Mouse (Mus musculus) megakaryocyte, embryonic 14.5 days (primary cell): ENCODE measurements around the gene Gpc6. TPM values are rescaled to one million over a fixed set of nuclear protein-coding genes. Genes with fewer than 3 reads are reported as not detected.

Experiments
- H3K27me3 ChIP-seq: replicated peaks from 2 replicates; pipeline ENCODE3; 2012; ENCODE audit warnings: inconsistent platforms
- H3K36me3 ChIP-seq: replicated peaks from 2 replicates; pipeline ENCODE3; 2012; ENCODE audit warnings: low read length, inconsistent platforms, mixed read lengths
- H3K4me1 ChIP-seq: 2 replicates; pipeline ENCODE4 v1.6.1; 2012; ENCODE audit warnings: inconsistent platforms
- H3K4me3 ChIP-seq: replicated peaks from 2 replicates; pipeline ENCODE3; 2012; ENCODE audit warnings: moderate library complexity, mild to moderate bottlenecking, inconsistent platforms
- H3K9me3 ChIP-seq: 2 replicates; pipeline ENCODE4 v1.6.1; 2012; ENCODE audit warnings: inconsistent platforms
- FLI1 ChIP-seq: IDR thresholded peaks from 2 replicates; pipeline ENCODE4 v1.6.1; 2012; ENCODE audit warnings: low read length, inconsistent platforms, mixed read lengths
- GATA1 ChIP-seq: IDR thresholded peaks from 3 replicates; pipeline ENCODE4 v1.6.1; 2012; ENCODE audit warnings: mixed read lengths, low read length, inconsistent platforms, borderline replicate concordance
- polyA plus RNA-seq: library from polyadenylated mRNA; stranded (reverse); fragments of >175 nt; gene quantifications from 2 replicates; pipeline ENCODE4 v1.2.3, GENCODE M21; 2012; ENCODE audit warnings: low replicate concordance; ENCODE audit not compliant: insufficient read depth

Gpc6 gene
- polyA plus RNA-seq, 1 experiment, result not detected

DNA sequence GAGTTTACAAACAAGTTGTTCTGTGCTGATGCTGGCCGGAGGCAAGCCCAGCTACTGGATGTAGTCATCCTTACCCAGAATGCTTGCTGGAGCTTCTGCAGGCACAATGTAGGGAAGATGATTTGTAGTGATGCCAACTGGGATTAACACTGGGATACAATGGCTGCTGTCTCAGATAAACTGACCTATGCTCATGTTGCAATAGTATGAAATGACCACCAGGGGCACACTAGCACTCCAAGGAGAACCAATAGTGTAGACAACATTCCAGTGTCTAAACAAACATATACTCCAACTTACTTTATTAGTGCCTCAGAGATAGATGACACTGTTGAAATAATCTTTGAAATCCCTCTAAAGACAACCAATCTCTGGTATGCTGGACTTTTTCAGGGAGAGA, 206.2 kb downstream of the Gpc6 start:
- Histone ChIP-seq H3K4me3 (no peak overlapping the region), H3K36me3 (no peaks in the 10 kb centered on the region), H3K4me1 (no peaks in the 10 kb centered on the region), H3K27me3 (no peaks in the 10 kb centered on the region), H3K9me3 (peaks cover 7% of the 10 kb centered on the region)
- TF ChIP-seq FLI1 (no peak), GATA1 (no peak)

DNA sequence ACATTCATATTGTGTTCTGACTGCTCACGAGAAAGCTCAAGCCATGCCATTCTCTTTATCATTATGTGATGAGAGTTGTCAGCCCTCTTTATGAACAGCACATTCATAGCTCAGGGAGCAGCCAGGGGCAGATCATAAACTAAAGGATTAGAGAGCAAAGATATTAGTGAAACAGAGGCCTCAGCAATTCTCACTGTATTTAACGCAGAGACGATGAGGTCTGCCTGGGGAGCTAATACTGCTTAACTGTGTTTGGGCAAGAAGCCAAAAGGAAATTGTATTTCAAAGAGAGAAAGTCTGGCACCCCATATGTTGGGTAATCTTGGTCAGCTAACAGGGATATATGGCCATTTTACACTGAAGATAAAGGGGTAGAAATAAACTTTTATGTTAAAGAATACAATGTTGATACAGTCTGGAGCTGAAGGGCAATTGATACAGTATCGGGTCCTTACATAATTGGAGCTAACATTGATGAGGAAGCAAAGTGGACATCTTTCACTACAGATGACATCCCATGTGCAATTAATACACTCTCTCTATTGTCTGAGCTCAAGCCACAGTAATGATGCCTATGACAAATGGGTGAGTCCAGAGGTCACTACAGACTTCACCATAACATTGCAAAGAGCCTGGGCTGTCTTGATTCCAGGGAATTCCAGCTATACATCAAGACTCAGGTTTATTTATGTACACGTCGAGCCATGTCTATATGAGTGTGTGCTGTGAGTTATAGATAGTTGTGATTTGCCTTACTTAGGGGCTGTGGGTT, 216.1 kb downstream of the Gpc6 start:
- no peak overlapping the region for H3K4me3 ChIP-seq
- no peaks in the 10 kb centered on the region for H3K36me3 ChIP-seq
- TF ChIP-seq GATA1 (no peak), FLI1 (no peak)
- peaks cover 23% of the 10 kb centered on the region for H3K9me3 ChIP-seq
- H3K4me1 ChIP-seq, result no peaks in the 10 kb centered on the region
- no peaks in the 10 kb centered on the region for H3K27me3 ChIP-seq

DNA sequence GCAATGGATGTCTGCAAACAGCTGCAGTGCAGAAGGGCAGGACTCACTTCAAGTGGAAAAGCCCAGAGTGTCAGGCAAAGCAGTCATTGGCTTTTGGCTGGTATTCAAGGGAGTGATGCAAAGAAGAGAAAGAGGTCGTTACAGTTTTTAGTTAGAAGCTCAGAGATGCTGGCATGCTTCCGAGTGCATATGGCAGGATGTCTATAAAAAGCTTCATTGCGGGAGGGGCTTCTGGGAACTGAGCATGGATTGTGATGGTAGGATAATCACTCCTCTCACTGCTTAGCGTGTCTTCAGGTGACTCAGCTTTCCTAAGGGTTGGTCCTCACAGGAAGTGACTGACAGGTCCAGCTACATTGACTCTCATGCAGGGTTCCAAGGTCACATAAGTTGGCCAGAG, 221.0 kb downstream of the Gpc6 start:
- no peaks in the 10 kb centered on the region for H3K36me3 ChIP-seq
- H3K27me3 ChIP-seq, result no peaks in the 10 kb centered on the region
- no peaks in the 10 kb centered on the region for H3K4me1 ChIP-seq
- TF ChIP-seq GATA1 (no peak), FLI1 (no peak)
- no peak overlapping the region for H3K4me3 ChIP-seq
- peaks cover 28% of the 10 kb centered on the region for H3K9me3 ChIP-seq

DNA sequence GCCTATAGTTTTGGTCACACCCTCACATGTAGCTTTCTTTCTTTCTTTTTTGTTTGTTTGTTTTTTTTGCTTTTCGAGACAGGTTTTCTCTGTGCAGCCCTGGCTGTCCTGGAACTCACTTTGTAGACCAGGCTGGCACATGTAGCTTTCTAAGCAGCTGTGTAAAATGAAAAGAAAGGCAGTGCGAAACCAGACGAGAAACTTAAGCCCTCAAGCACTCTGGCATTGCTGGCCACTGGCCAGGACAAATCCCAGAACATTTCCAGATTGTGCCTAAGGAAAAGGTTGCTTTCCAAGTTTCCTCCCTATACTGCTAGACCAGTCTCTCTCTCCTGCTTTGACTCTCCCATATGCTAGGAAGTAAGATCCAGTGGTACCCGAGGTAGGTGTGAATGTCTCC, 221.6 kb downstream of the Gpc6 start:
- no peaks in the 10 kb centered on the region for H3K4me1 ChIP-seq
- no peak for TF ChIP-seq GATA1
- no peak for TF ChIP-seq FLI1
- no peak overlapping the region for H3K4me3 ChIP-seq
- no peaks in the 10 kb centered on the region for H3K36me3 ChIP-seq
- H3K9me3 ChIP-seq, result peaks cover 28% of the 10 kb centered on the region
- no peaks in the 10 kb centered on the region for H3K27me3 ChIP-seq

DNA sequence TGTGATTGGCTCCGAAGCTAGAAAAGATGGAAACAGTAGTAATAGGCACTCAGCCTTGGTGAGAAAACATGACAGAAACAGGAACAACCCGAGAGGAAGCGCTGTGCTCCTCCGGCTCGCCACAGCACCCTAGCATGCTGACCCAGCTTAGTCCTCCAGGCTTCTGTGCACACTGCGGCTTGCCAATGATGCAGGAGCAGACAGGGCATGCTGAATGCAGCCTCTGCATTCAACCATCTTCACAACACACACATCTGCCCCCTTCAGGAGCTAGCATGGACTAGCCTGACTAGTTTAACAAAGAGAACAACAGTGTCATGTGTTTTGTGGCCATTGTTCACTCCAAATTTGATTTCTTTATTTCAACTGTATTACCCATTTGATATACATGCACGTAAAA, 226.5 kb downstream of the Gpc6 start:
- Histone ChIP-seq H3K27me3 (no peaks in the 10 kb centered on the region), H3K36me3 (no peaks in the 10 kb centered on the region), H3K4me3 (peak overlapping the region; percentile 16), H3K4me1 (no peaks in the 10 kb centered on the region), H3K9me3 (peaks cover 15% of the 10 kb centered on the region)
- TF ChIP-seq GATA1 (no peak), FLI1 (no peak)

DNA sequence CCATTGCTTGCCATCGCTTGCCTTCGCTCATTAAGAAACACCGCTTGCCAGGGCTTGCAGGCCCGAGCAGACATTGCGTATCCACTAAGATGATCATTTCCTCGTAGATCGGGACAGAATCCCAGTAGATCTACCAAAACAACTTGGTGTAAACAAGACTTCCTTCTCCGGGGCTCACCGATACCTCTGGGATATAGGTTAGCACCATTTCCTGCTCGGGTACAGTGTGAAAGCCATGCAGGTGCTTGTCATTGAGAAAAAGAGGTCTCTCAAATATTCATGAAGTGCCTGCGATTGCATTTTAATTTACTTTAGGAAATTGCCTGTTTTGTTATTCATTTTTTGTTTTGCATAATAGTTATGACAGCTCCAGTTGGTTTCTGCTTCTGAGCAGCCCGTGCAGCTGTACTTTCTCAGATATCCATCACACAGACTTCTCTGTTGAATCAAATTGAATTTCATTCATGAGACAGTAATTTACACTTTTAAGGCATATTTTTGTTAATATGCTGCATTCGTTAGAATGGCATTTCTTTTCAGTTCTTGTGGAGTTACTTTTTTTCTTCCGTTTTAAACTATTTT, 230.9 kb downstream of the Gpc6 start:
- peaks cover 11% of the 10 kb centered on the region for H3K9me3 ChIP-seq
- H3K4me3 ChIP-seq, result no peak overlapping the region
- H3K4me1 ChIP-seq, result no peaks in the 10 kb centered on the region
- H3K27me3 ChIP-seq, result no peaks in the 10 kb centered on the region
- no peaks in the 10 kb centered on the region for H3K36me3 ChIP-seq
- TF ChIP-seq GATA1 (no peak), FLI1 (no peak)

DNA sequence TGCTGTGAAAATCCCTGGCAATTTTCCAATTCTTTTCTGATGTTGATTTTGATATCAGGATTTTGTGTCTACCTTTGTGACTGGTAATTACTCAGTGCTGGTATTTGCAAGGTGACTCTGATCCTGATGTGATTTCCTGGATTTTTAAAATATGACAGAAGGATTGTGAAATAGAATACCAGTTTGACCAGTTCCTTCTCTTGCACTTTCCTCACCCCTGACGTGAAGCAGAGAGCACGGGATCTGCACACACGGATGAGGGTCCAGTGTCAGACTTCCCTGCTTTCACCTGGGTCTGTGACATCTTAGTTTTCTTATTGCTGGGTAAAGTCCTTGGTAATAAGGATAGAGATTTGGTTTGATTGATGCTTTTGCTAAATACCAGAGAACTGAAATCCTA, 232.3 kb downstream of the Gpc6 start:
- no peaks in the 10 kb centered on the region for H3K4me1 ChIP-seq
- no peaks in the 10 kb centered on the region for H3K27me3 ChIP-seq
- TF ChIP-seq FLI1 (no peak), GATA1 (no peak)
- H3K36me3 ChIP-seq, result no peaks in the 10 kb centered on the region
- peaks cover 7% of the 10 kb centered on the region for H3K9me3 ChIP-seq
- no peak overlapping the region for H3K4me3 ChIP-seq

DNA sequence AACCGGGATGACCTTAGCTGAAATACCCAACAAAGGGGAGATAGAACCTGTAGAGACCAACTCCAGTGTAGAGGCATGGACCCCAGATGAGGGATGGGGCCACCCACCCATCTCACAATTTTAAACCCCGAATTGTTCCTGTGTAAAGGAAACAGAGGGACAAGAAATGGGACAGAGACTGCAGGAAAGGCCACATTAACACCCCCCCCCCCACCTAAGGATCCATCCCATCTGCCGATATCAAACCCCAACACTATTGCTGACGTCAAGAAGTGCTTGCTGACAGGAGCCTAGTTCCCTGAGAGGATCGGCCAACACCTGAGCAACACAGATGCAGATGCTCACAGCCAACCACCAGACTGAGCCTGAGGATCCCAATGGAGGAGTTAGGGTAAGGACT, 241.2 kb downstream of the Gpc6 start:
- no peak for TF ChIP-seq FLI1
- TF ChIP-seq GATA1, result no peak
- H3K4me1 ChIP-seq, result no peaks in the 10 kb centered on the region
- peaks cover 14% of the 10 kb centered on the region for H3K9me3 ChIP-seq
- H3K27me3 ChIP-seq, result no peaks in the 10 kb centered on the region
- no peak overlapping the region for H3K4me3 ChIP-seq
- no peaks in the 10 kb centered on the region for H3K36me3 ChIP-seq

DNA sequence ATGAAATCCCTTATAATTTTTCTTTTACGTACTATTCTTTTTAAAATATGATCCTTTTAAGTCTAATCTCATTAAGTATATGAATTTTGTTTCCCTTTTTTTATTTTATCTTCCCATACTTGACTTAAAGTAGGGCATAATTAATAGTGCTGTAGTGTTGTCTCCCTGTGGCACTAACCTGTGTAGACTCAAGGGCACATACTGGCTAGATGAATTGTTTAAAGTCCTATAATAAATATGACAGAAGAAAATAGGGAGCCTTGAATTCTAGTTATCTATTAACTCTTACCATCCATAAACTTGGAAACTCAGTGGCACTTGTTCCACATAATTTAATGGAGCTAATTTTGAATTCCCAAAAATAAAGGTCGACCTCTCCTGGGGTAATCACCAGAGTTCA, 268.2 kb downstream of the Gpc6 start:
- Histone ChIP-seq H3K4me1 (no peaks in the 10 kb centered on the region), H3K9me3 (no peaks in the 10 kb centered on the region), H3K36me3 (no peaks in the 10 kb centered on the region), H3K27me3 (no peaks in the 10 kb centered on the region), H3K4me3 (no peak overlapping the region)
- TF ChIP-seq FLI1, result no peak

DNA sequence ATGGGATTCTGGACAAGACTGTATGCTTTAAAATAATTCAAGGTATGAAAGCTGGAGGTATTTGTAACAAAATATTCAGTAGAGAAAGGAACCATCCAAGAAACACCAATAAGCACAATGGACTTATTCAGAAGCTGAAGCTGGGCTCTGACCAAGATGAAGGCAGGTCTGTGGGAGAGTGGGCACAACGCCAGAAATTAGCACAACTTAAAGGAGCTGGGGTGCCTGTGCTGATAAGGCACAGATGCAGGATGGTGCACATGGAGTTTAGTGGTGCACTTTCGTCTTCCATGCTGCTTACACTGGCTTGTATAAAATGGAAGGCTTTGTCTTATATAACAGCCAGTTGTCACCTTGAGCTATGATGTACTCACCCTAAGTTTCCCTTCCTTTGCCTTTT, 276.9 kb downstream of the Gpc6 start:
- Histone ChIP-seq H3K36me3 (no peaks in the 10 kb centered on the region), H3K4me3 (no peak overlapping the region), H3K4me1 (no peaks in the 10 kb centered on the region), H3K9me3 (peaks cover 8% of the 10 kb centered on the region), H3K27me3 (no peaks in the 10 kb centered on the region)
- TF ChIP-seq GATA1 (no peak), FLI1 (no peak)

DNA sequence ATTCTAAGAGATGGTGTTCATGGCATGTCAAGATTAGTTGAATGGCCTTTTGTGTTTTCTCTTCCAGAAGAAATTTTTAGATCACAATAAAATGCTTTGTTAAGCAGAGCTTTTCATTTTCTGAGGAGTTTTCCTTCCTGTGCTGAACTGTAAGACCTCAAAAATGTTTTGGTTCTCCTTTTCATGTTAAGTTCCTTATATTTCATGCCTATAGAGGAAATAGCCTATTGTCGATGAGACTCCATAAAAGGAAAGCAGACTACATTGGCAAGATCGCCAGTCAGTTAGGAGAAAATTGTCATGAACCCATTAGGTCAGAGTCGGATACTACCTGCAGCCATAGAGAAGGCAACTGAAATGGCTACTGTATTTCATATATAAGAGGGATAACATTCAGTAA, 278.8 kb downstream of the Gpc6 start:
- Histone ChIP-seq H3K4me1 (no peaks in the 10 kb centered on the region), H3K36me3 (no peaks in the 10 kb centered on the region), H3K9me3 (peaks cover 8% of the 10 kb centered on the region), H3K27me3 (no peaks in the 10 kb centered on the region), H3K4me3 (no peak overlapping the region)
- TF ChIP-seq FLI1 (no peak), GATA1 (no peak)
